Mouse (Mus musculus) kidney, adult 9 months (tissue): ENCODE data around the gene Sec13.
"Not testable (repeated sequence)": the region's sequence is repeated elsewhere in the genome, so short reads cannot be mapped to it uniquely, and the experiment has no call there.

Source experiments
- DNase-seq: peaks from one replicate; pipeline ENCODE4 v3.0.0; 2022

The Sec13 gene

DNA sequence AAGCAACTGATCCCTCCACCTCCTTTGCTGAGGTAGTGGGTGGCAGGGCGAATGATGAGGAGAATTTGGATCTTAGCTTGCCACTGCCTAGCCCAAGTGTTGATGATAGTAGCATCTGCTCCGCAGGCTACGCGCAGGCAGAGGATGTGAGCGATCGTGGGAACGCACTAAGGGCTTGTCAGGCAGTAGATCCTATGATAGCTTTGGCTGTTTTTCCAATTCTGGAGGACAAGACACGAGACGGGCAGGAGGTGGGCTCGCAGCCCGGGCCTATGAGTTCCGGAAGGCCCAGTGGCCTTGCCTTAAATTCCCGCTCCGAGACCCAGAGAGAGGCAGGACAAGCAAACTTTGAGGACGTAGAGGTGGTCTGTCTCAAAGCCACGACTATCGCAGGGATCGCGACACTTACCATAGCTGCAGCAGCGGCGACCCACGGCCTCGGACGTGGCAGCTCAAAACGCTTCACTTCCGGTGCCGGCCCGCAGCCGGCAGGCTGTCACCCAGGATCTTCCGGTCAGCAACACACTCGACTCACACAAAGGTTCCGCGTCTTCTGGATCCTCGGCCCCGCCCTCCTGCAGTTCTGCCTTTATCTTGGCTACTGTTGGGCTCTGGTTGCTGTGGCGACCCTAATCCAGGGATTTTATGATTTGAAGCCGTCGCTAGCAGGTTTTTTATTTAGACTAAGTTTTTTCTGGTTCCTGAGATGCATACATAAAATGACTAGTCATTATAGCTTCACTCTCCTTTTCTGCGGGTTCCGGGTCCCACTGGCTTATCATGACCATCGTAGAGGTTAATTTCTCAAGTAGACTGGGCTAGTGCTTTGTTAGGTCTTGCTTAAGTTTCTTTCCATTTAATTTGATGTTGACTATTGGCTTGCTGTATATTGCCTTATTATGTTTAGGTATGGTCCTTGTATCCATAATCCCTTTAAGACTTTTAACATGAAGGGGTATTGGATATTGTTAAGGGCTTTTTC is at the start of gene Sec13:
Sec13 (minus strand) TSS at position 508 of the 982 bp plus-strand sequence.
- DNase-seq: peak; percentile 81

DNA sequence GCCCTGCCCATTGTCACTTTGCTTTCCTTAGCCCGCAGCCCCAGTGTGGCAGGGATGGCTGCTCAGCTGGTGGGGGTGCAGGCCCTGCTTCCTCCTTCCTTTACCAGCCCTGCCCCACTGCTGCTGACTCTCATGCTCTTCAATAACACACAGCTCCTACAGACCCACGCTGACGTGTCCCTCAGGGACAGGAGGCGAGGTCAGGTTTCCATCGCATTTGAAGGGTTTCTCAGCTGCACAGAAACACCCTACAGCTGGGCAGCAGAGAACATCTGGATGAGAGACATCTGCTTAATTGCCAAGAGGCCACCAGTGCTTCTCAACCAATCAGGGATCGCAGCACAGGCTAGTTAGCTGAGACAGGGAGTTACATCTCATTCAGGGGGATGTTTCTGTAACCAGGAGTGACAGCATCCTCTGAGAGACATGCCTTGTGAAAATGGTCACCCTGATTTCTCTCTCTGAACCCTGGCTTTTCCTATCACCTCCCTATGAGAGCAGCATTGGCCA is 47.0 kb upstream of the Sec13 start:
- DNase-seq: no peak

DNA sequence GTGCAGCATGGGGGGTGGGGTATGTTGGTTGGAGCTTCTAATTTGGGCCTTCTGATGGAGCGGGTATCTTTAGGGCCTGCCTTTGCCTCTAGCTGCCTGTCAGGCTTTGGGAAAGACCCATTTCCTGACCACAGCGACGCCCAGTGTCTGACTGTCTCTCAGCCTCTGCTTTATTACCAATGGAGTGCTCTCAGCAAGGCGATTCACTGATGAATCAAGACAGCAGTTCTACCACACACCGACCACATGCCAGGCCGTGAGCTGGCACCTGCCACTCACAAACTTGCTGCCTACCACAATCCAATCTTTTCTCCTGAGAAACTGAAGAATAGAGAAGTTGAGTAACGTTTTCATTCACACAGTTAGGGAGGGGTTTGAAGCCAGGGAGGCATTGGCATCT is 45.1 kb upstream of the Sec13 start:
- no peak for DNase-seq

DNA sequence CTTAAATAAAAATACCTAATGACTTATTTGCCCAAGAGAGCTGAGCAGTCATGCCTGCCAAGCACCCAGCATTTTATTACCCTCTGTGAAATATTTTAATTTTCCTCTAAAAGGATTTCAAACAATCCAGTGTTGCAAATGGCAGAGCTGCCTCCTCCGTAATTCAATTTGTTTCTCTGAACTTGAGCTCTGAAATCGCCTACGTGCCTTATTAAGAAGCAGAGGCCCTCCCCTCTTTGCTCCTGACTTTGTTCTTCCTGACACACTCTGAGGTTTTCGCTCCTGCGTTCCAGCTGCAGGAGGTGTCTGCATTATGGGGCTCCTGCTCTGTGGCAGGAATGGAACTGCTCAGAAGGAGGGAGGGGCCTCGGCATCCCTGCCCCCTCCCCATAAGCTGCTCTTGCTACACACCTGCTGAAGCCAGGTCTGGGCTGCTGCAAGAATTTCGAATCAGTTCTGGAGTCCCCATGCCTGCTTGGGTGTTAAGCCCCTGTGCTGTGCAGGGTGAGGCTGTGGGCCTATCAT is 37.7 kb upstream of the Sec13 start:
- no peak for DNase-seq

DNA sequence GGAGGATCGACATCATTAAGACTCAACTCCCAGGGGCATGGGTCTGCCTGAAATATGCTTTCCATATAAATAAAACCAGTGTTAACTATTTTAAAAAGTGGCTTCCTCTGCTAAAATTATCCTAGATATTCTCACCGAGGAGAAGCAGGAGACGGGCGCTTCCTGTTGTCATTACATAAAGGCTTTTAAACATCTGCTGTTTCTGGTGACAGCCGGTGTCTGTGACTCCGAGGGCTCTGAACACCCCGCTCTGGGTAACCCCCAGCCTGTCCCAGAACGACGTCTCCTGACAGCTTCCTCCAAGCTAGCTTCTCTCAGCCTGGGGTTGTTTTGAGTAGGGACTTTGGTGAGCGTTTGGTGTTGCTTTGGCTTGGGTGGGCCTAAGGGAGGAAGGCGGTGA is 28.3 kb upstream of the Sec13 start:
- no peak for DNase-seq

DNA sequence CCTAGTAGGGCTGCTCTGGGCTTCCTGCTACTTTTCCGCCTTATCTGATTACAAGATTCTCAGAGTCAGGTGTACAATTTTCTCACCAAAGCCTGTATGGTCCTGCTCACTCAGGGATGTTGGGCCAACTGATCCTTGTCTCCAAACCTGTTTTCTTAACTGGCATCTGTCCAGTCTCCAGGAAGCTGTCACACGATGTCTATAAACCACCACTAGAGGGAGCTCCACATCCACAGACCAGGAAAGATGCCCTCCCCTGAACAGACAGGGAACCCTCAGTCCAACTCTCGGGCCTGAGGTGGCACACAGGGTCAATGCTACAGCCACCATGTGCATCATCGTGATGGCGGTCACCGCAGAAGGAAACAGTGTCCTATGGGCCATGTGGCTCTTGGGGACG is 21.1 kb upstream of the Sec13 start:
- DNase-seq: peak; percentile 79

DNA sequence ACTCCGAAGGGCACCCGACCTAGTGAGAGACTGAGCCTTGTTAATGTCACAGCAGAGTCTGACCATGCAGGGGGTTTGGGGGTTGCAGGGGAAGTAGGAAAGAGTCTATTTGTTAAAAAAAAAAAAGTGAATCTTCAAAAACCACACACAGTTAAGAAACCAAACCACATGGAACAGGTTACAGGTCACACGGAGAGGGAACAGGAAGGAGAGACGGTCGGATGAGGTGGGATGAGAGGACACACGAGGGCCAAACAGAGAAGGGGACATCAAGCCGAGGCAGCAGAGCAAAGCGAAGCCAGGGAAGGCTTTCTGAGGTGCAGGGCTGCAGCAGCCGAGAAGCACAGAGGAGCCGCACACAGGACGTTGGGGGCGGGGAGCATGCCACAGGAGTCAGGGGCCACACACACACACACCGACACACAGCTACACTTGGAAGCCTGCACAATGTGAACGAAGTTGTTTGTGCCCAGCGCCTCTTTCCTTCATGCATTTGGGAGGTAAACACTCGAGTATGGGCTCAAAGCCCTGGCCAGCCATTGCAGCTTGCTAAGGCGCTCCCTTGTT is 8.7 kb upstream of the Sec13 start:
- DNase-seq: no peak

DNA sequence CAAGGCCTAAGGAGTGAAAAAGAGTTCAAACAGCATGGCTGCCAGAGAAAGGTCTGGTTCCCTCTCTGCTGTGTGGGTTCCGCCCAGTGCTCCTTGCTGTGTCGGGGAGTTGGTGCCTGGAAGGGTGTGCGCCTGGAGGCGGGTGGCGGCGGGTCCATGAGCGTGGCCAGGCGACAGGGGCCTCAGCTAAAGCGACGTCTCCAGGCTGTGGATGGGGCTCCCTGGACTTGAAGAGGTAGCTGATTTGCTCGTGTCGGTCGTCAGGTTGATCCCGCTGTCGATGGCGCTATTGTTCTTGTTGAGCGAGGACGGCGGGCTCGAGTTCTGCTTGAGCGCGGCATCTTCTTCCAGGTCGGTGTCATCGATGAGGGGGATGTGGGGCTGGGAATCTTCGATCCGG is 7.8 kb upstream of the Sec13 start:
- no peak for DNase-seq

DNA sequence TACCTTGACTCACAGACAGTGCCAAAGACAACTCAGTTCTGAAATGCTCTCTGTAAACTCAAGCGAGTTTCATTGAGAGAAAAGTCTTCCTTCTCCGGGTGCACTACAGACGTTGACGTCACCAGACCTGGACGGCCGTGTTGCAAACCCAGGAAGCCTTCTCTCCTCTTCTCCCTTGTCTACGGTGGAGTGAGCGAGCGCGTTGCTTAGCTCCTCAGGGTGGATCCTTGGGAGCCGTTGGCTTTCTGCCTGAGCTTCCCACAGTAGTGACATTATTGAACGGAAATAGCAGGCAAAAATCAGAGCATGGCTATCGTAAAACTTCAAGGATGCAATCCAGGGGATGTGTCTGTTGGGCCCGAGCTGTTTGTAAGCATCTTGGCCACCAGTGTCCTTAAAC is 6.7 kb upstream of the Sec13 start:
- DNase-seq: no peak

DNA sequence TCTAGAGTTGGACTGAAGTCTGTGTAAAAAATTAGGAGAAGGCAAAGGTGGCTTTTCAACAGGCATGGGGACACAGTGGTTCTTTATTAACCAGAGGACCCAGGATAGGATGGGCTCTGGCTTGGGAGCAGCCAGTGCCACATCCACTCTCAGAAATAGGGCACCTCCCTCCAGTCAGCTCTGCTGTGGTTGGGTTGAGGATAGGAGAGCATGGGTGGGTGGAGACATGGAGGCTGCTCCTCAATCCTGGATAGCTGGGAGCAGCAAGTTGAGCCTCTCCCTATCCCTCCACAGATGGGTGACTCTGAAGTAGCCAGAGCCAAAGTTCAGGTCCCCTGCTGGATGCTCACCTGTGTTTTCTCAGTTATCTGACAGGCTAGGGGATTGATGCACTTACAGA is 4.6 kb upstream of the Sec13 start:
- peak; percentile 52 for DNase-seq

DNA sequence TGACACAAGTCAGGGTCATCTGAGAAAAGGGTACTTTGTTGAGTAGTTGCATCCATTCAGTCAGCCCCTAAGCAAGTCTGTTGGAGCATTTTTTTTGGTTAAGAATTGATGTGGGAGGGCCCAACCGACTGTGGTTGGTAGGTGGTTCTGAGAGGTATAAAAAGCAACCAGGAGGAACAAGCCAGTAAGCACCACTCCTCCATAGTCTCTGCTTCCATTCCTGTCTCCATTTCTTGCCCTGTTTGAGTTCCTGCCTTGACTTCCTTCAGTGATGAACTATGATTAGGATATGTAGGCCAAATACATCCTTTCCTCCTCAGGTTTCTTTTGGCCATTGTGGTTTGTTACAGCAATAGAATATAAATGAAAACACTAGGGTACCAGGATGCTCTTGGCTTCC is 2.6 kb upstream of the Sec13 start:
- DNase-seq: no peak

DNA sequence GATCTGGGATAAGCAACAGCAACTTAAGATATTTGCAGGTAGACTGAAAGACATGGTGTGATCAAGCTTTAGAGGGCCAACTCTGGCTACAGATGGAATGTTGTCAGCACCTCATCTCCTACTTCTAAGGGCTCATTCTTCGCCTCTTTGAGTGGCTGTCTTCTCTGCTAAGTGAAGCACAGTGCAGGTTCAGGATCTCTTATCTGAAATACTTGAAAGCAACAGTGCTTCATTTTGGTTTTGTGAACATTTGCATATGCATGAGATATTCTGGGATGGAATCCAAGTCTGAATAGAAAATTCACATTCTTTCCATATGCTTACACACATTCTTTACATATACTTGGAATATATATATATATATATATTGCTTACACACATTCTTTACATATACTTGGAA is 1.8 kb upstream of the Sec13 start:
- DNase-seq: no peak

DNA sequence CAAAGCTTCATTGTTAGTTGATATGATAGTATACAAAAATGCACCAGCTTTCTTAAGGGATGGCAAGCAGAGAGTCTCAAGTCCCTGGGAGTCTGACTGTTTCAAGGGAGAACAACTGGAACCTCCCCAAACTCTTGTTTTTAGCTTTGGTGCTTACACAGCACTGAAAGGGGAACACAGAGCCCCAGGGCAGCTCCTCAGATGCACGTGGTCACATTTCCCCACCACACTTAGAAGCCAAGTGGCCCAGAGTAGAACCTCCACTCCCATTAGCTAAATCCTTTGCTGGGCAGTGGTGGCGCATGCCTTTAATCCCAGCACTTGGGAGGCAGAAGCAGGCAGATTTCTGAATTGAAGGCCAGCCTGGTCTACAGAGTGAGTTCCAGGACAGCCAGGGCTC is 882 bp upstream of the Sec13 start:
- DNase-seq: no peak

DNA sequence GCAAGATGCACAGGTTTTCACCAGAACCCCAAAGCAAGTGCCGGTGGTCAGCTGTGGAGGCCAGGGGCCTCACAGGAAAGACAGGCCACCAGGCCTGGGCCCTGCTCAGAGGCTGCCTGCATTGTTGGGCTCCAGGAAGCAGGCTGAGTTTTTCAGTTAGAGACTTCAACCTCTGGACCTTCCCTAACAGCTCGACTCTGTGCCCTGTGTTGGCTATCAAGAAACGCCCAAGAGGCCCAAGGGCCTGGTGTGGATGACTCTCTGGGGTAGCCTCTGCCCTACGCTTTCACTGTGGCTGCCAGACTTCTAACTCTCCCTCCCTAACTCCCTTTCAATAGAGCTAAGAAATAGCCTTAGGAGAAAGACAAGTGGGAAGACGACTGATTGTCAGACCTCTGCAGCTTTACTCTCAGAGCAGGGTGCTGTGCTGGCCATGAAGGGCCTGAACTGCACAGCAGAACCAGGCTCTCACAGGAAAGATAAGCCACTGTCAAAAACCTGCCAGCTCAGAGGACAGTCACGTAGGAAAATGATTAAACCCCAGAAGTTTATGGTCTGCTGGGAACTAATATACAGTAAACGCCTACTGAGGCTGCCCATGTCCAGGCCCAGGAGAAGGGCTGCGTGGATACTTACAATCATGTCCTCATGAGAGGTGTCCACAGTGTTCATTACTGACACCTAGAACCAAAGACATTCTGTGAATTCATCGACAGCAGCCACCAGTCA is 3.1 kb downstream of the Sec13 start:
- peak; percentile 32 for DNase-seq

DNA sequence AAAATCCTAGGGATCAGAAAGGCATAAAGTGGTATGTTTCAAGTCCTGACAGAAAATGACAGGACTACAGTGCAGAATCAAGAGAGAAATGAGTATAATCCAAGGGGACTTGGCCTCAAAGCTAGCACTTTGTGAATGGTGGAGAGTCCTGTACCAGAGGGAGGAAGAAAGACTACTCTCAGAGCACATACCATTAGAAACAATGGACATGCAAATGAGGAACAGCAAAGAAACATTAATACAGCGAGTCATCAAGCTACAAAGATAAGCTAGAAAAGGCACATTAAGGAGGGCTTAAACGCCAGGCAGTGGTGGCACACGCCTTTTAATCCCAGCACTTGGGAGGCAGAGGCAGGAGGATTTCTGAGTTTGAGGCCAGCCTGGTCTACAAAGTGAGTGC is 9.2 kb downstream of the Sec13 start:
- no peak for DNase-seq

DNA sequence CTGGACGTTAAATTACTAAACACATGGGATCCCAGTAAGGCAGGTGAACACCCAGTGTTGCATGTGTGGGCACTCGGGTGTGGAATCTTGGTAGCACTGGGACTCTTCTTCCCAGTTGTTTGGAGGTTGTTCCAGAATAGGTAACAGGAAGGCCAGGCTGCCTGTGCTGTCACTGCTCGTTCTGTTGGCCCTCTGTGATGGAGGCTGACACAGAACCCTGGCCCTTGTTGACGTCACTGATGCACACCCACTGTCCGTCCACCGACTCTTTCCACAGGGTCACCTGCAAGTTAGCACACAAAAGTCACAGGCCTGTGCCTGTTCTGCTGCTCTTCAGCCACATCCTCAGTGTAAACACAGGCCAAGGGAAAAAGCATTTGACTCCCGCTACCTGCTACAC is 12.4 kb downstream of the Sec13 start:
- DNase-seq: no peak

DNA sequence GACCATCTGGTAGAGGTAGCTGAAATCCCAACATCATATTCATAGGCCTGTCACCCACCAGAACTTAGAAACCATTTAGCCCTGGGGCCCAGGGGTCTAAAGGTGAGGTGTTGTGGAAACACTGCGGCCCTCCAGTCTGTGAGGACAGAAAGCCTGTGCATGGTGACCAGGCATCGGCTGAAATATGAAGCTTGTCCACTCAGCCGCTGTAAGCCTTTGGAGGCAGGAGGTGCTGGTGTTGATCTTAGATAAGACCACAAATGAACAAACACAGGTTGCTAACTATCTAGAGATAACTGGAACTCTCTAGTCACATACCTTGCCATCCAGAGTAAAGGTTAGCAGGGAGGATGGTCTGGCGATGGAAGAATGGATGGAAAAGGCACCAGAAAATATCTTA is 19.5 kb downstream of the Sec13 start:
- no peak for DNase-seq

DNA sequence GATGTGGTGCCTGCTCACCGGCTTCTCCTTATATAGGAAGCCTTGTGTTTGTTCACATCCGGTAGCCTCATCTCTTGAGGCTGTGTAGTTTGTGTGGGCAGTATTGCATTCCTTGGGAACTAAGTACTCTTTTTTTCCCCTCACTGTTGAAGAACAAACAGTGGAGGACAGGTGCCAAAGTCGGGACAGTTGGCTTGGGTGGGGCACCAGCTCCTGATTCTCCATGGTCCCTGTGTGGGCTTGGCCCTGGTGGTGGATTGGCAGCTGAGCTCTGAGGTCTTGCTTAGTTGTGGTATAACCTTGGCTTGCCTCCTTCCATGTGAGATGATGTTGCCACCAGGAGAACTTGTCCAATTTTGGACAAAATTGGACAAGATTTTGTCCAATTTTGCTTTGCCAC is 20.7 kb downstream of the Sec13 start, which contains the start of gene Ghrl:
Ghrl (minus strand) TSS at position 3 of the 400 bp plus-strand sequence.
- no peak for DNase-seq

DNA sequence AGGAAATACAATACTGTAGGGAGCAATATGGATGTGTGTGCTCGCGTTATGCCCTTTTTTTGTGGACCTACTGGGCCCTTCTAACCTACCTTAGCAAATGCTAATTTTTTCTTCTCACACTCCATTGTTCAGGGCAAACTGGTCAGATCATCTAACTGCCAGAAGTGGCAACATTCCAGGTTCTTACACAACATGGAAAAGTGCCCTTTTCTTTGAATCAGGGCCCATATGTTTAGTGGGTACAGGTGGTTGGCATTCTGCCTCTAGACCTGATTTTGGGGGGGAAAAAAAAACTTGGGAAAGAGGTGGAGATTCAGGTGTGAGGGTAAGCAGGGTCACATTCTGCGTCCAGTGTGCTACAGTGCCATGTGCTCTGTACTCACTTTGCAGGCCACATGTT is 23.0 kb downstream of the Sec13 start:
- DNase-seq: no peak

DNA sequence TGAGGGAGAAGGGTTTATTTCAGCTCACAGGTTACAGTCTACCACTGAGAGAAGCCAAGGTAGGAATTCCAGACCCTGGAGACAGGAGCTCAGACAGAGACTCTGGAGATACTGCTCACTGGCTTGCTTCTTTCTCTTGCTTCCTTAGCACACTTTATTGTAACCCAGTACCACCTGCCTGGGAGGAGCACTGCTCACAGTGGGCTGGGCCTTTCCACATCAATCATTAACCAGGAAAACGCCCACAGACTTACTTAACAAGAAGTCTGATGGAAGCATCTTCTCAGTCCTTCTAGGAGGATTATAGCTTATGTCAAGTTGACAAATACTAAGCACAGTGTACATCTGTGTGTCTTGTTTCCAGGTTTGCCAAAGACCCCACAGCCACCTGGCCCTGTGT is 25.7 kb downstream of the Sec13 start:
- peak; percentile 68 for DNase-seq

DNA sequence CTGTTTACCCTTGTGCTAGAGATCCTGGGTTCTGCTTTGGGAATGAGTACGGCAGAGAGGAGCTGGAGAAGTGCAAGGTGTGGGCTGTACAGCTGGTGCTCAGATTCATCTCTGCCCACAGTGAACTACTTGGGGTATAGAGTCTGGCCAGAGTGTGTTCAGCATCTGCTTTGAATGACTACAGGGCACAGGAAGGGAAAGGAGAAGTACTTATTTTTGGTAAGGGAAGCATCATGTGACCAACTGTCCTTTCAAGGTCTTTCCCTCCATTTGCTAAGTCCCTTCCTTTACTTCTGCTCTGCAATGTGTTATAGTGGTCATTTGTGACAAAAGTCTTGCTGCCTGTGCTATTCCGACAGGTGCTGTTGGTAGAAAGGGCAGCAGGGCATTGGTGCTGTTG is 26.3 kb downstream of the Sec13 start:
- no peak for DNase-seq

DNA sequence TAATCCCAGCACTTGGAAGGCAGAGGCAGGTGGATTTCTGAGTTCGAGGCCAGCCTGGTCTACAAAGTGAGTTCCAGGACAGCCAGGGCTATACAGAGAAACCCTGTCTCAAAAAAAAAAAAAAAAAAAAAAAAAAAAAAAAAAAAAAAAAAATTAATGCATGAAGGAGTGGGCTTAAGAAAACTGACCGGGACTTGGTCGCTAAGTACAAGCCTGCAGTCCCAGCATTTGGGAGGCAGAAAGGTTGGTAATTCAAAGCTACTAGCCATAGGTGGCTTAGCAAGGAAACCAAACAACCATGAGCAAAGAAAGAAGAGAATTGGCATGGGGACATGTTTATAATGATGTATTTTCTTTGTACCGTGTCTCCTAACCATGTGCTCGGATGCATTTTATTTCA is 27.2 kb downstream of the Sec13 start:
- not testable (repeated sequence) for DNase-seq

DNA sequence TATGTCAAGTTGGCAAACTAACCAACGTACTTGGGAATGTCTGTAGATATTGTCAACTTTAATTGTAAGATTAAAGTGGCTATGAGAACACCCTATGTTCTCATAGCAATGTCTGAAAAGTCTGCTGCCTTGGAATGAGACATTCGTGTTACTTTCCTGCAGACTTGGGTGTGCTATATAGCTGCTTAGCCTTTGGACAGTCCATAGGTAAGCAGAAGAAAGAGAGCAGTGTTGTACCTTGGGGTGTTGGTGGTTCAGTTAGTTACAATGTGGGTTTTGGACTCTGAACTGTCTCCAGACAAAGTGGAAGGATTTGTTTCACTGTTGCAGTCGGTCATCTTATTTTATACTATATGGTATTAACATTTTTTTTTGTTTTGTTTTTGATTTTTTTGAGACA is 27.8 kb downstream of the Sec13 start:
- DNase-seq: no peak
